Mouse (Mus musculus) hindbrain, embryonic 14.5 days (tissue): ENCODE measurements around the gene Frmd4b. TPM values are rescaled to one million over a fixed set of nuclear protein-coding genes. Genes with fewer than 3 reads are reported as not detected.

Source experiments
- ATAC-seq: fragments of 200-750 bp; cut with Nextera tagmentation; 2 replicates; pipeline ENCODE4 v1.8.0; 2017; ENCODE audit warnings: moderate number of reproducible peaks, mild to moderate bottlenecking, moderate TSS enrichment, moderate library complexity; ENCODE audit not compliant: low FRiP score
- DNase-seq: peaks from one replicate; pipeline ENCODE4 v3.0.0-alpha.2; 2015; ENCODE audit warnings: low spot score
- H3K27ac ChIP-seq: fragments of 300-500 bp; sonication (generic); 2 replicates; pipeline ENCODE4 v1.5.1; 2014; ENCODE audit warnings: mild to moderate bottlenecking, moderate library complexity
- H3K27me3 ChIP-seq: fragments of 300-500 bp; sonication (generic); 2 replicates; pipeline ENCODE4 v1.6.1; 2014; ENCODE audit warnings: mild to moderate bottlenecking, low read length, mixed read lengths; ENCODE audit not compliant: control insufficient read depth, insufficient read depth
- H3K36me3 ChIP-seq: fragments of 300-500 bp; sonication (generic); replicated peaks from 2 replicates; pipeline ENCODE4 v1.6.1; 2014; ENCODE audit not compliant: control insufficient read depth, insufficient read depth
- H3K4me1 ChIP-seq: fragments of 300-500 bp; sonication (generic); replicated peaks from 2 replicates; pipeline ENCODE4 v1.6.1; 2014; ENCODE audit warnings: antibody characterized with exemption, low read length, mixed read lengths; ENCODE audit not compliant: control insufficient read depth, insufficient read depth
- H3K4me2 ChIP-seq: fragments of 300-500 bp; sonication (generic); replicated peaks from 2 replicates; pipeline ENCODE4 v1.6.1; 2014; ENCODE audit warnings: mild to moderate bottlenecking, moderate library complexity
- H3K4me3 ChIP-seq: fragments of 300-500 bp; sonication (generic); replicated peaks from 2 replicates; pipeline ENCODE4 v1.5.1; 2014; ENCODE audit warnings: mild to moderate bottlenecking, low read length
- H3K9ac ChIP-seq: fragments of 300-500 bp; sonication (generic); 2 replicates; pipeline ENCODE4 v1.6.1; 2014
- H3K9me3 ChIP-seq: fragments of 300-500 bp; sonication (generic); 2 replicates; pipeline ENCODE4 v1.6.1; 2016; ENCODE audit warnings: low read length; ENCODE audit not compliant: control insufficient read depth
- WGBS: fragments of 180-500 bp; shearing (Covaris S2); extraction: QIAGEN DNeasy Blood & Tissue Kit; methylation state at CpG from one replicate; pipeline ENCODE4 v1.1.7; 2014; 5-methylcytosine and 5-hydroxymethylcytosine counted together
- polyA plus RNA-seq: library from polyadenylated mRNA; unstranded; fragments of >200 nt; fragmentation: Nextera tagmentation; extraction: Ambion mirVana; gene quantifications from 2 replicates; pipeline ENCODE4 v1.2.1, GENCODE M21; 2014

Gene Frmd4b
- polyA plus RNA-seq, 1 experiment from 2014 or later, result 25.1 TPM

DNA sequence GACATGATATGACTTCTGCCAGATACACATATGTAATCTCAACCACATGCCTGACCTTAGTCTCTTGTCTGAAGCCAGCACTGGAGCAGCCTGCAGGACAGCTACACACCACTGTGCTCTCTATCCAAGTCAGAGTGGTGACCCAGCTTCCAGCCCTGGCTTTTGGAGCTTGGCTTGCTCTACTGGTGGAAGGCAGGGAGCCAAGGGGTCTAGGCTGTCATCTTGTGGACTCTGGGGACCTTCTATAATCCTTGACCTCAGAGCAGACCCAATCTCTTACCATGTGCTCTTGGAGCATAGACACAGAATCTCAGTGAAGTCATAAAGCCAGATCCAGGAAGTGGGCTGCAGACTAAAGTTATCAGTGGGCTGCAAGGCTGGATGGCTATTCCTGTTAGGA is 30.7 kb downstream of the Frmd4b start:
- no peaks in the 10 kb centered on the region for H3K9me3 ChIP-seq
- ATAC-seq (no peak), DNase-seq (no peak)
- H3K4me2 ChIP-seq, result no peak overlapping the region
- no peaks in the 10 kb centered on the region for H3K36me3 ChIP-seq
- no peak overlapping the region for H3K9ac ChIP-seq
- H3K4me3 ChIP-seq, result no peak overlapping the region
- no peak overlapping the region for H3K27ac ChIP-seq
- no peaks in the 10 kb centered on the region for H3K27me3 ChIP-seq
- H3K4me1 ChIP-seq, result peaks cover 10% of the 10 kb centered on the region; the same call in 1 of the 2 replicates

DNA sequence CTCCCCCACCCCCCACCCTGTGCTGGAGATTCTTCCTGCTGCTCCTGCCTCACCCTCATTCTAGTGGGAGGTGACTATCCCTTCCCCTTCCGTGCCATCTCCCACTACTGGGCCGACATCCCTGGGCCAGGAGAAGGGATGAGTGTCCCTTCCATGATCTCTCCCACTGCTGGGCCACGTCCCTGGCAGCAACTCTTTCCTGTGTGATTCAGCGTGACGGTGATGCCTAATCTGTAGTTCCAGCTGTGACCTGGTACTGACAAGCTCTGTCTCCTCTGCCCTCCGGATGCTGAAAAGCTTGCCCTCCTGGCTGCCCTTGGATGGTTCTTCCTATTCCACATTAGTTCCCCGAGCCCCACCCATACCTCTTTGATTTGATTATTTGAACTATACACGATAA is 31.3 kb downstream of the Frmd4b start:
- Histone ChIP-seq H3K36me3 (no peaks in the 10 kb centered on the region), H3K9me3 (no peaks in the 10 kb centered on the region), H3K4me1 (peaks cover 10% of the 10 kb centered on the region; the same call in 1 of the 2 replicates), H3K4me2 (no peak overlapping the region), H3K27me3 (no peaks in the 10 kb centered on the region), H3K9ac (no peak overlapping the region), H3K4me3 (no peak overlapping the region), H3K27ac (no peak overlapping the region)
- ATAC-seq (no peak), DNase-seq (no peak)
- WGBS, result 39% methylated on average over 8 of the region's 8 CpGs

DNA sequence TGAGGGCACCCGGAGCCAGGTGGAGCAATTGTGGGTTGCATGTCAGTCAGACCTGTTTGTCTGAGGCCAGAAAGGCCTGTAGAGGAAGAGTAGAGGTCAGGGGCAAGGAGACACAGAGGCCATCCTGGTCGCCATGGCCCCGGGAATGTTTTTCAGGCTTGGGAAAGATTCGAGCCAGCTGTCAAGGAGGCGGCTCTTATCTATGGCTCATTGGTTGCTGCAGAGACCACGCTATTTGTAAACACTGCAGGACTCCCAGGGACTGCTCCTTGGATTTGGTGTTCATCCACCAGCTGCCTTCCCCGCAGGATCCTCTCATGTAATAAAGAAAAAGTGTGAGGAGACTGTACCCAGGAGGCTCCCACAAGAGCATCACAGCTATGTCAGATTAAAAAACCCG is 34.6 kb downstream of the Frmd4b start:
- no peaks in the 10 kb centered on the region for H3K27me3 ChIP-seq
- no peaks in the 10 kb centered on the region for H3K36me3 ChIP-seq
- ATAC-seq (no peak), DNase-seq (no peak)
- no peak overlapping the region for H3K4me2 ChIP-seq
- no peaks in the 10 kb centered on the region for H3K9me3 ChIP-seq
- no peak overlapping the region for H3K9ac ChIP-seq
- no peak overlapping the region for H3K4me3 ChIP-seq
- peaks cover 10% of the 10 kb centered on the region; the same call in 1 of the 2 replicates for H3K4me1 ChIP-seq
- WGBS, result 23% methylated on average over 8 of the region's 8 CpGs
- no peak overlapping the region for H3K27ac ChIP-seq

DNA sequence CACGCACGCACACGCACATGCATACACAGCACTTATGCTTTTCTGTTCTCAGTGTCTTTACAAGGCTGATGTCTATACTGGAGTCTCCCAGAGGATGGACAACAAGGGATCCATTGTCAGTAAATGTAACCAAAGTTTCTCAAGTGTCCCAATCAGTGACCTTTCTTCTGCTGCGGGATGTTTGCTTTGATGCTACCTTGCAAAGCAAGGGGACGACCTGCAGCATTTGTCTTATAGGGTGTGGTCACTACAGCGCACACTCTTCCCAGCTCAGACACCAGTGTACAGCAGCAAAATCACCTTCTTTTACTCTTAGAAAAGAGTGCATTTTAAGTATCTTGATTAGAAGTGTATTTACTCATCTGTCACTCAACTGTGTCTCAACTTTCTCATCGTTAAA is 35.4 kb downstream of the Frmd4b start:
- 87% methylated on average over 7 of the region's 7 CpGs for WGBS
- H3K36me3 ChIP-seq, result no peaks in the 10 kb centered on the region
- H3K9me3 ChIP-seq, result no peaks in the 10 kb centered on the region
- DNase-seq (no peak), ATAC-seq (no peak)
- H3K9ac ChIP-seq, result no peak overlapping the region
- H3K4me3 ChIP-seq, result no peak overlapping the region
- H3K27me3 ChIP-seq, result no peaks in the 10 kb centered on the region
- no peak overlapping the region for H3K4me2 ChIP-seq
- no peak overlapping the region for H3K27ac ChIP-seq
- H3K4me1 ChIP-seq, result peaks cover 16% of the 10 kb centered on the region; the same call in 1 of the 2 replicates

DNA sequence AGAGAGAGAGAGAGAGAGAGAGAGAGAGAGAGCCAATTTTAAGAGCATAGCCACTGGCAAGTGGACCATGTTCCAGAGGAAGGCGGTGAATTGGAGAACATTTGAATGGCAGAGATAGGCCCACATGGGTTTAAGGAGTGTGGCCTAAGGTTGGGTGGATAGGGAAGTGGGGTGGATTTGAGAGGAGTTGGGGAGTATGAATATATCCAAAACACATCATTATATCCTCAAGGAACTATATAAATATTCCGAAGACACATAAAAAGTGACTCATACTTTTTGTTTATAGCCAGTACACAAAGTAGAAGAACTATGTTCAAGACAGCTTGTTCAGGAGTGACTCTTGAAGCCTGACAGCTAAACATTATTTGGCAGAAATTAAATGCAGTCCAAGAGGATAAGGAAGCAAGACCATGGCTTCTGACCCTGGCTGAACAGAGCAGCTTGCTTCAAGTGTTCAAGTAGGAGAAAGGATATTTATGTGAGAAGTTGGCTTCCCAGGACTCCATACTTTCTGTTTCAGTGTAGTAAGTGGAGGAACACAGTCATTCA is 36.8 kb downstream of the Frmd4b start:
- Histone ChIP-seq H3K27me3 (no peaks in the 10 kb centered on the region), H3K4me1 (peaks cover 26% of the 10 kb centered on the region), H3K9me3 (no peaks in the 10 kb centered on the region), H3K4me3 (no peak overlapping the region), H3K4me2 (no peak overlapping the region), H3K27ac (no peak overlapping the region), H3K36me3 (no peaks in the 10 kb centered on the region), H3K9ac (no peak overlapping the region)
- 99% methylated on average over 2 of the region's 2 CpGs for WGBS
- DNase-seq (no peak), ATAC-seq (no peak)

DNA sequence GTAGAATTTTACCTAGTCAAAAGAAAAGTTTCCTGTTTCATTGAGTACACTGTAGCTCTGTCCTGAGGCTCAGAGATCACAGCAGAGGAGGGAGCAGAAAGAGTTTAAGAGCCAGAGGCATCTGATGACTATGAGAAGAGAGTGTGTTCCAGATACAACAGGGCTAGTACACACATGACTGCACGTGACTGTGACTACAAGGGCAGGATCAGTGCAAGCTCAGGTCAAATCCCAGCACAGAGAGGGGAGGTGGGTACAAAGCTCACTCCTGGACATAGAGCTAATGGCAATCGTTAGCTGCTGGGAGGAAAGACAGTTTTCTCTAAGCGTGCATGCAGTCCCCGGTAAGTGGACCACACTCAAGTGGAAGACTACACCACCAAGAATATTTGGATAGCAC is 37.6 kb downstream of the Frmd4b start:
- H3K9me3 ChIP-seq, result no peaks in the 10 kb centered on the region
- no peak overlapping the region for H3K27ac ChIP-seq
- peaks cover 26% of the 10 kb centered on the region for H3K4me1 ChIP-seq
- no peak for DNase-seq
- H3K36me3 ChIP-seq, result no peaks in the 10 kb centered on the region
- ATAC-seq, result no peak
- H3K27me3 ChIP-seq, result no peaks in the 10 kb centered on the region
- H3K4me3 ChIP-seq, result no peak overlapping the region
- H3K4me2 ChIP-seq, result no peak overlapping the region
- 80% methylated on average over 4 of the region's 4 CpGs for WGBS
- no peak overlapping the region for H3K9ac ChIP-seq

DNA sequence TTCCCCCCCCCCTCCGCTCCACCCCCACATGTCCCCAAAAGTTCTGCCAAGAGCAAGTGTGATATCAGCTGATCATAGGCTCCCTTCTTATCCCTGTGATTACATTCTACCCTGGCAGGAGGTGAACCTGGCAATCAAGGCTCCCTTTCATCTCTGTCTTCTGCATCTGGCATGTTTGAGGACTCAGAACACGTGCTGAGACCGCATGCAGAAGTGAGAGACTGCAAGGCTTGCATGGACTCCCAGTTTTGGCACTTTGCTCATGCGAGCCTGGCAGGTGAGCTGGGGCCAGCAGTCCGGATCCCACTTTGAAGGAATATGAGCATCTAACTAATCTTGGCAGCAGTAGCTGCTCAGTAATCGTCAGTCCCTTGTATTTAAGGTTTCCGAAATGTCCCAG is 39.1 kb downstream of the Frmd4b start:
- H3K4me3 ChIP-seq, result no peak overlapping the region
- peaks cover 21% of the 10 kb centered on the region for H3K4me1 ChIP-seq
- 70% methylated on average over 7 of the region's 7 CpGs for WGBS
- H3K9ac ChIP-seq, result no peak overlapping the region
- DNase-seq (no peak), ATAC-seq (no peak)
- no peak overlapping the region for H3K27ac ChIP-seq
- no peak overlapping the region for H3K4me2 ChIP-seq
- no peaks in the 10 kb centered on the region for H3K36me3 ChIP-seq
- no peaks in the 10 kb centered on the region for H3K9me3 ChIP-seq
- no peaks in the 10 kb centered on the region for H3K27me3 ChIP-seq

DNA sequence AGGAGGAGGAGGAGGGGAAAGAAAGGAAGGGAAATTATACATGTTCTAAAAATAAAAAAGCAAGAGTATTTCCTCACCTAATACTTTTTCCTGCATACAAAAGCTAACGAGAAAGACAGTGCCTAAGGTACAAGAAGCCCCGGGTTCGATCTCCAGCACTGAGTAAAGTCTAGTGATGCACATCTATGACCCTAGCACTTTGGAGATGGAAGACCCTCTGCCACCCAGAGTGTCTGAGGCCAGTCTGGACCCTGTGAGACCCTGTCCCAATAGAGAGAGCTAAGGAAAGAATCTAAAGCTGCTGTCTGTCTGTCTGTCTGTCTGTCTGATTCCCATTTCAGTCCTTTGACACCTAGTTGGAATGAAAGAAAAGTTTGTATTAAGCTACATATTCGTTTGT is 40.0 kb downstream of the Frmd4b start:
- WGBS, result 42% methylated on average over 4 of the region's 4 CpGs
- Histone ChIP-seq H3K27ac (peak overlapping the region; percentile 77), H3K9me3 (no peaks in the 10 kb centered on the region), H3K36me3 (no peaks in the 10 kb centered on the region), H3K4me3 (no peak overlapping the region), H3K4me1 (peaks cover 16% of the 10 kb centered on the region), H3K4me2 (no peak overlapping the region), H3K27me3 (no peaks in the 10 kb centered on the region), H3K9ac (no peak overlapping the region)
- ATAC-seq, result no peak
- no peak for DNase-seq

DNA sequence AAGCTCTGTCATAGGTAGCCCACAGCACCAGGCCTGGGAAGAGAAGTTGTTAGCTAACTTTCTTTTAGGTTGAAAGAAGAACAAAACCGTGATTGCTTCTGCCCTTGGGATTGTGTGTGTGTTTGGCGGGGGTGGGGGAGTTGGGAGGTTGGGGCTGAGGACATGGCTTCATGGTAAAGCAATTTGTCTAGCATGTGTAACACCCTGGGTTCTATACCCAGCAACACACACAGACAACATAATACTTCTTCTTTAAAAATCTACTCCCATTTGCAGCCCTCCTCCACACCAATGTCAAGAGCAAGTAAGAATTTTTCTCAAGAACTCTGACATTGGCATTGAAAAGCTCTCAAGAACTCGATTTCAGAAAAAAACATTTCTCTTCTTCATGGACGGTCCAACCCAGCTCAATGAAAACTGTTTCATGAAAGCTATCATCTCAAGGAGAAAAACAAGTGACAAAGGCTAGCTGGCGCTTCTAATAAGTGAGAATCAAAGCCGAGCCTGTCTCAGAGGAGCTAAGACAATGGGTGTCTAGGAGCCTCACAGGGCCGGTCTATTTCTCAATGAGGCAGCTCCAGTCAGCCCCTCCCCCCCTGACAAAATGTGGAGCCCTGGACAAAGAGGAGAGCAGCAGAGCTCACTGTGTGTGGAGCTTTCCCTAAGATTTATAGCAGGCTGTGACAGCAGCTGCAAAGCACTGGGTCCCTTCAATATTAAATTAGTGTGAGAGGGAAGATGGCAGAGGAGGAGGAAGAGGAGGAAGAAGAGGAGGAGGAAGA is 40.6 kb downstream of the Frmd4b start:
- peak overlapping the region; percentile 77 for H3K27ac ChIP-seq

More for the DNA sequence above, 40.6 kb downstream of the Frmd4b start:
- Histone ChIP-seq H3K9ac (no peak overlapping the region; the same call in 1 of the 2 replicates), H3K36me3 (no peaks in the 10 kb centered on the region), H3K27me3 (no peaks in the 10 kb centered on the region), H3K9me3 (no peaks in the 10 kb centered on the region), H3K4me1 (peaks cover 15% of the 10 kb centered on the region), H3K4me2 (no peak overlapping the region), H3K4me3 (no peak overlapping the region)
- DNase-seq (peak; percentile 71), ATAC-seq (peak; percentile 85)
- 14% methylated on average over 7 of the region's 7 CpGs for WGBS
